17 mouse cellular contexts compared by ENCODE assay signal in genomic region chr2:166111831-166112250, GRCm38 (mm10). TPM values are rescaled to one million over a fixed set of nuclear protein-coding genes. Genes with fewer than 3 reads are reported as not detected.
DNase-seq lines count a peak whose midpoint lies in the region; ATAC-seq lines count a peak whose summit lies in the region.
"Had no signal": no experiment of that assay in that cellular context is flagged by ENCODE, and none has a peak within 500 bp of the region (broad histone marks: within the 10 kb centered on the region; RNA-seq: fewer than 3 reads in every experiment).

No protein-coding gene starts in this region.

- no peak overlapping the region for H3K9ac ChIP-seq in heart, embryonic 12.5 days
- H3K9ac ChIP-seq in neural tube, embryonic 11.5 days (ENCODE audit: low read length), result no peak overlapping the region
- H3K9ac ChIP-seq in neural tube, embryonic 15.5 days (replicated peaks), result no peak overlapping the region
- H3K9ac ChIP-seq: embryonic facial prominence, embryonic 13.5 days; liver, embryonic 13.5 days; stomach, embryonic 15.5 days had no signal

- WGBS in heart, embryonic 12.5 days, result 59% methylated on average over 10 of the region's 10 CpGs
- 52% methylated on average over 10 of the region's 10 CpGs for WGBS in neural tube, embryonic 11.5 days
- 51% methylated on average over 10 of the region's 10 CpGs for WGBS in neural tube, embryonic 15.5 days

- peaks cover 52% of the 10 kb centered on the region for H3K36me3 ChIP-seq in heart, embryonic 12.5 days
- H3K36me3 ChIP-seq in neural tube, embryonic 11.5 days (ENCODE audit: control insufficient read depth, insufficient read depth, low read length), result peaks cover 14% of the 10 kb centered on the region
- peaks cover 22% of the 10 kb centered on the region for H3K36me3 ChIP-seq in neural tube, embryonic 15.5 days
- H3K36me3 ChIP-seq: liver, embryonic 13.5 days had no signal

- H3K4me3 ChIP-seq in heart, embryonic 12.5 days, result no peak overlapping the region
- no peak overlapping the region for H3K4me3 ChIP-seq in neural tube, embryonic 11.5 days (ENCODE audit: low read depth, low read length)
- H3K4me3 ChIP-seq in neural tube, embryonic 15.5 days (replicated peaks), result no peak overlapping the region
- H3K4me3 ChIP-seq: embryonic facial prominence, embryonic 13.5 days; layer of hippocampus, adult 2 months; liver, embryonic 13.5 days; stomach, embryonic 15.5 days had no signal

- H3K27ac ChIP-seq in heart, embryonic 12.5 days (ENCODE audit: poor library complexity, severe bottlenecking), result no peak overlapping the region
- H3K27ac ChIP-seq in neural tube, embryonic 11.5 days (ENCODE audit: low read depth, low read length), result no peak overlapping the region
- H3K27ac ChIP-seq in neural tube, embryonic 15.5 days (replicated peaks), result no peak overlapping the region
- H3K27ac ChIP-seq: embryonic facial prominence, embryonic 13.5 days; layer of hippocampus, adult 2 months; liver, embryonic 13.5 days; stomach, embryonic 15.5 days had no signal

- H3K4me2 ChIP-seq in heart, embryonic 12.5 days, result no peak overlapping the region
- H3K4me2 ChIP-seq in neural tube, embryonic 11.5 days (ENCODE audit: low read depth), result no peak overlapping the region
- H3K4me2 ChIP-seq in neural tube, embryonic 15.5 days, result no peak overlapping the region
- H3K4me2 ChIP-seq: embryonic facial prominence, embryonic 13.5 days; liver, embryonic 13.5 days; stomach, embryonic 15.5 days had no signal

- no peak for ATAC-seq in heart, embryonic 12.5 days (ENCODE audit: insufficient number of reproducible peaks, low FRiP score)
- no peak for ATAC-seq in neural tube, embryonic 11.5 days (ENCODE audit: insufficient read depth, low FRiP score, low TSS enrichment)
- ATAC-seq in neural tube, embryonic 15.5 days (ENCODE audit: low FRiP score), result no peak

- H3K4me1 ChIP-seq in heart, embryonic 12.5 days (replicated peaks), result peaks cover 25% of the 10 kb centered on the region
- H3K4me1 ChIP-seq in neural tube, embryonic 11.5 days (ENCODE audit: control insufficient read depth, insufficient read depth, low read length), result peaks cover 13% of the 10 kb centered on the region
- H3K4me1 ChIP-seq in neural tube, embryonic 15.5 days, result peaks cover 5% of the 10 kb centered on the region
- H3K4me1 ChIP-seq: liver, embryonic 13.5 days; megakaryocyte, embryonic 14.5 days had no signal

- no peaks in the 10 kb centered on the region for H3K27me3 ChIP-seq in heart, embryonic 12.5 days (replicated peaks)
- no peaks in the 10 kb centered on the region for H3K27me3 ChIP-seq in neural tube, embryonic 11.5 days (ENCODE audit: control insufficient read depth, insufficient read depth, low read length)
- no peaks in the 10 kb centered on the region; the same call in 1 of the 2 replicates for H3K27me3 ChIP-seq in neural tube, embryonic 15.5 days (replicated peaks)
- H3K27me3 ChIP-seq: embryonic facial prominence, embryonic 13.5 days; liver, embryonic 13.5 days; stomach, embryonic 15.5 days had no signal

- no peaks in the 10 kb centered on the region for H3K9me3 ChIP-seq in heart, embryonic 12.5 days (replicated peaks)
- no peaks in the 10 kb centered on the region for H3K9me3 ChIP-seq in neural tube, embryonic 11.5 days (ENCODE audit: control insufficient read depth, low read length)
- no peaks in the 10 kb centered on the region for H3K9me3 ChIP-seq in neural tube, embryonic 15.5 days (replicated peaks)
- H3K9me3 ChIP-seq: embryonic facial prominence, embryonic 13.5 days; liver, embryonic 13.5 days; megakaryocyte, embryonic 14.5 days; stomach, embryonic 15.5 days had no signal

- peak; percentile 95 for DNase-seq in heart, adult 11 months
- peak; percentile 38 for DNase-seq in neural tube, embryonic 11.5 days (ENCODE audit: low spot score)
- peak; percentile 23 to 47 for DNase-seq in kidney, adult 8-10 months
- DNase-seq in lung, postnatal 36 days, result peak; percentile 46
- DNase-seq in urinary bladder, postnatal 14 days (ENCODE audit: low spot score), result no peak
- DNase-seq in layer of hippocampus, adult 9-11 months, result no peak
- DNase-seq: adrenal gland, postnatal 25 days; cerebellum, adult 8-10 months; heart, postnatal 36 days; liver, embryonic 13.5 days; thymus, postnatal 36 days had no signal

RNA-seq across cellular contexts. Expression of gene Sulf2, which starts 43.6 kb away (rescaled TPM):
- 136 and 137 TPM in 2 replicates for polyA plus RNA-seq in heart, embryonic 12.5 days (2016; fragmentation: Nextera tagmentation; extraction: Ambion mirVana)
- polyA plus RNA-seq in neural tube, embryonic 11.5 days (2014; fragmentation: Nextera tagmentation; extraction: Ambion mirVana), result 156 and 161 TPM in 2 replicates
- polyA plus RNA-seq in neural tube, embryonic 15.5 days (2015; fragmentation: Nextera tagmentation; extraction: Ambion mirVana), result 118 and 123 TPM in 2 replicates

Comparison
In these comparisons a context has a peak if more than half of its experiments do, and no peak if none do; other contexts are left out.
1. DNase-seq: peak in heart, adult 11 months (single experiment), neural tube, embryonic 11.5 days (single experiment), kidney, adult 8-10 months (2 of 2) and lung, postnatal 36 days (single experiment); none in urinary bladder, postnatal 14 days (single experiment) and layer of hippocampus, adult 9-11 months (single experiment).